Mouse (Mus musculus) E14TG2a.4 (cell line): ENCODE data around the gene Cox7a2.

Source experiments
- H3K27me3 ChIP-seq: 2 replicates; pipeline ENCODE4 v1.6.1; 2014; ENCODE audit warnings: low read length, control low read depth; ENCODE audit not compliant: insufficient read depth
- H3K36me3 ChIP-seq: 2 replicates; pipeline ENCODE4 v1.6.1; 2014; ENCODE audit warnings: low read length, control low read depth; ENCODE audit not compliant: insufficient read depth
- H3K4me1 ChIP-seq: replicated peaks from 2 replicates; pipeline ENCODE4 v1.6.1; 2014; ENCODE audit warnings: low read depth, low read length, control low read depth
- H3K4me3 ChIP-seq: replicated peaks from 2 replicates; pipeline ENCODE4 v1.5.1; 2014; ENCODE audit warnings: mild to moderate bottlenecking, low read length
- H3K9me3 ChIP-seq: 2 replicates; pipeline ENCODE4 v1.6.1; 2014; ENCODE audit warnings: low read length, control low read depth
- CTCF ChIP-seq: conservative IDR thresholded peaks from 2 replicates; pipeline ENCODE4 v1.5.1; 2014; ENCODE audit warnings: low read length
- NANOG ChIP-seq: IDR thresholded peaks from 2 replicates; pipeline ENCODE4 v1.6.1; 2014; ENCODE audit warnings: borderline replicate concordance, low read length, mixed read lengths
- POU5F1 ChIP-seq: IDR thresholded peaks from 2 replicates; pipeline ENCODE4 v1.6.1; 2014; ENCODE audit warnings: low read length, borderline replicate concordance

Gene Cox7a2

GRCm38 (mm10) chr9:79759385-79760005 is at the start of gene Cox7a2:
Cox7a2 (minus strand) TSS chr9:79759878.
- peaks cover 20% of the 10 kb centered on the region for H3K4me1 ChIP-seq
- no peaks in the 10 kb centered on the region for H3K27me3 ChIP-seq
- H3K4me3 ChIP-seq = peak within 1 kb of the TSS; percentile 97
- no peaks in the 10 kb centered on the region for H3K9me3 ChIP-seq
- TF ChIP-seq NANOG = no peak
- TF ChIP-seq CTCF = no peak
- no peak for TF ChIP-seq POU5F1
- peaks cover 31% of the 10 kb centered on the region for H3K36me3 ChIP-seq

DNA sequence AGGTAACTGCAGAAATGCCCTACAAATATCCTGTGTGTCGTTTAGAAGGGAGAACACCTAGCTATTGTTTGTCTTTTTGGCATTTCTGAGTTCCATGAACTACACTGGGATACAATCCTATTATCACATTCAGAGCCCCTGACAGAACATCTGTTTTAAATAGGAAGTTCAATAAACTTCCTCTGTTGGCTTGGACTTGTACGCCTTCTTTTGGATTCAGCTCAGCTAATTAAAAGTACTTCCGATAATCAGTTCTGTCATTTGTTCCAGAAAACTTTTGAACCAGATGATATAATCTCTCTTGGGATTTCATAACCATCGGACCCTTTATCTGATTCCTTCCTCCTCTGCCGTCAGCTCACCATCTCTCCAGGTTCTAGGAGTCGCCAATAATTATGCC is 49.7 kb upstream of the Cox7a2 start:
- H3K9me3 ChIP-seq = no peaks in the 10 kb centered on the region
- H3K27me3 ChIP-seq = peaks cover 3% of the 10 kb centered on the region; the same call in 1 of the 2 replicates
- TF ChIP-seq NANOG = no peak
- TF ChIP-seq POU5F1 = no peak
- no peak for TF ChIP-seq CTCF
- H3K4me3 ChIP-seq = no peak overlapping the region
- H3K36me3 ChIP-seq = no peaks in the 10 kb centered on the region
- H3K4me1 ChIP-seq = peaks cover 5% of the 10 kb centered on the region

DNA sequence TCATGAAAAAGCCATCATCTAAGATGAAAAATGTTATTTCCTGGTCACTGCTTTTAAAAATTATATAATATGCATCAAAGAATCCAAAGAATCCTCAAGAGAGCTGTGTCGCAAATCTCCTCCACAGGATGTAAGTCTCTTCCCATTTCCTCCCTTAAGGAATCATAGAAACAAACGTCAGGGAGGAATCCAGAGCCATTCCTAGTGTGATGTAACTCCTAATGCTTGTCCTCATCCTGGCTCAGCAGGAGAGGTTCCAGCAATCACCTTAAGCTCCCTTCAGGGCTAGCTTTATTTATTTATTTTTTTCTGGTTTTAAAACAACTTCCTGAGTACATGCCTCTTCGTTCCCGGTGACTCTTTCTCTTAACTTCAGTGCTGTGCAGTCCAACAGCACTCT is 47.5 kb upstream of the Cox7a2 start:
- Histone ChIP-seq H3K27me3 (peaks cover 3% of the 10 kb centered on the region; the same call in 1 of the 2 replicates), H3K36me3 (no peaks in the 10 kb centered on the region), H3K4me1 (peaks cover 5% of the 10 kb centered on the region), H3K4me3 (no peak overlapping the region), H3K9me3 (no peaks in the 10 kb centered on the region)
- TF ChIP-seq NANOG (no peak), CTCF (no peak), POU5F1 (no peak)

GRCm38 (mm10) chr9:79806317-79807075 is 46.8 kb upstream of the Cox7a2 start:
- H3K36me3 ChIP-seq = no peaks in the 10 kb centered on the region
- H3K27me3 ChIP-seq = peaks cover 3% of the 10 kb centered on the region; the same call in 1 of the 2 replicates
- TF ChIP-seq NANOG (no peak), CTCF (peak; percentile 75)
- H3K4me3 ChIP-seq = no peak overlapping the region
- H3K9me3 ChIP-seq = no peaks in the 10 kb centered on the region
- H3K4me1 ChIP-seq = peaks cover 5% of the 10 kb centered on the region

DNA sequence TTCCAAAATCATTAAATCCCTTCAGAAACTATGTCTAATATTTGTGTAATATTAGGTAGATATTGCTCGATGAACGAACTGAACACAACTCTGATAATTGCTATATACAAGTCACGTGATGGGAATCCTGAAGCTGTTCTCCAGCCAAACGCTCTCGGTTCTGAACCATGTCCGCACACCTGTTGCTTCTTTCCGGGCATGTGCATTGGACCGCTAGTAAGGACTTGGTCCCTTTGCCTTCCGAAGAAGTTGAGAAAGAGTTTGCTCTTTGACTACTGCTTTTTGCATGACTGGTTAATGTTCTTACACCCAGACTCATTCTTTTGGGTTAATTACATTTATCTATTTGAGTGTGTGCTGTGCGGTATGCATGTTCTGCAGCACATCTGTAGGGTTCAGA is 45.7 kb upstream of the Cox7a2 start:
- Histone ChIP-seq H3K9me3 (no peaks in the 10 kb centered on the region), H3K4me3 (no peak overlapping the region), H3K27me3 (peaks cover 2% of the 10 kb centered on the region; the same call in 1 of the 2 replicates), H3K4me1 (peaks cover 5% of the 10 kb centered on the region), H3K36me3 (no peaks in the 10 kb centered on the region)
- TF ChIP-seq POU5F1 = no peak
- TF ChIP-seq CTCF = no peak
- TF ChIP-seq NANOG = no peak

GRCm38 (mm10) chr9:79796461-79797135 is 36.9 kb upstream of the Cox7a2 start:
- TF ChIP-seq NANOG (no peak), POU5F1 (no peak), CTCF (no peak)
- Histone ChIP-seq H3K4me3 (no peak overlapping the region), H3K27me3 (no peaks in the 10 kb centered on the region), H3K36me3 (no peaks in the 10 kb centered on the region), H3K4me1 (peaks cover 19% of the 10 kb centered on the region), H3K9me3 (no peaks in the 10 kb centered on the region)

GRCm38 (mm10) chr9:79795076-79795475 is 35.4 kb upstream of the Cox7a2 start:
- no peaks in the 10 kb centered on the region for H3K27me3 ChIP-seq
- no peaks in the 10 kb centered on the region for H3K9me3 ChIP-seq
- no peak overlapping the region for H3K4me3 ChIP-seq
- TF ChIP-seq NANOG (no peak), CTCF (no peak), POU5F1 (no peak)
- peaks cover 16% of the 10 kb centered on the region for H3K4me1 ChIP-seq
- no peaks in the 10 kb centered on the region for H3K36me3 ChIP-seq
